Mouse (Mus musculus) T-helper 2 cell (primary cell): ENCODE data around the gene Btnl4.
"Not testable (repeated sequence)": the region's sequence is repeated elsewhere in the genome, so short reads cannot be mapped to it uniquely, and the experiment has no call there.

ENCODE experiments used
- in situ Hi-C: fragments of 300-600 bp; cut with MboI, MseI; formaldehyde crosslinking; loops from one replicate; pipeline ENCODE4 v1.15.1; 2025; ENCODE audit warnings: high pct_unique_total_duplicates

Gene Btnl4

GRCm38 (mm10) chr17:34477238-34478013 lies at the start of gene Btnl4:
TSS of gene Btnl4 (minus strand) at chr17:34477318.
- in situ Hi-C loops = not testable (repeated sequence)

DNA sequence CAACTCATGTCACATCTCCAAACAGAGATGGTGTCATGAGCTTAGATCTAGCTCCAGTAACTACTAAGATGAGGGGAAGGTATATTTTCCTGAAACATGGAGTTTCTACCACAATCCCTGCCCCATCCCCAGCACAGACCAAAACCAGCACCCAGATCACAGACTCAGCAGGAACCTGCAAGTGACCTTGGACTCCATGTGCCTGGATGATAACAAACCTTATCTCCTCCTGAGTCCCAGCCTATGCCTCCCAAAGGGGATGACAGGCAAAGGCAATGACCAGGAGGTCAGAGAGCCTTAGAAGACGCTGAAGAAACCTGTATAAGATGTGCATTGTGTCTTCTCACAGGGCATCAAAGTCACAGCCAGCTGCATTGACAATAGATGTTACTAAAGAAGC lies 41.9 kb upstream of the Btnl4 start:
- in situ Hi-C loops = no loop called here

DNA sequence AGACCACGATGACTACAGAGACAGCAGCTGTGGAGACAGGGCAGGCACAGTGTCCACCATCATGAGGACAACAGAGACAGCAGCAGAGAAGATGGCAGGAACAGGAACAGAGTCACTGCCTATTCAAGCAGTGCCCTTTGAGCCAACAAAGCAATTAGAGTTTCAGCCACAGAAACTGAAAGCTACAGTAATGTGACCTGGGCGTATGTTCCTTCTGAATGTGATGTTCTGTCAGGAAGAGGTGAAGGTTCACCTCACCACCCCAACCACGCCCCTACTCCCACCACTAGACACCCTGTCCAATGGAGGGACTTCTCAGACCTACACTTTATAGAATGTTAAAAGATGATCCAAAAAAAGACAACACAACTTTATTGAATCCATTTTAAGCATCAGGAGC lies 41.5 kb upstream of the Btnl4 start:
- in situ Hi-C loops = not testable (repeated sequence)

DNA sequence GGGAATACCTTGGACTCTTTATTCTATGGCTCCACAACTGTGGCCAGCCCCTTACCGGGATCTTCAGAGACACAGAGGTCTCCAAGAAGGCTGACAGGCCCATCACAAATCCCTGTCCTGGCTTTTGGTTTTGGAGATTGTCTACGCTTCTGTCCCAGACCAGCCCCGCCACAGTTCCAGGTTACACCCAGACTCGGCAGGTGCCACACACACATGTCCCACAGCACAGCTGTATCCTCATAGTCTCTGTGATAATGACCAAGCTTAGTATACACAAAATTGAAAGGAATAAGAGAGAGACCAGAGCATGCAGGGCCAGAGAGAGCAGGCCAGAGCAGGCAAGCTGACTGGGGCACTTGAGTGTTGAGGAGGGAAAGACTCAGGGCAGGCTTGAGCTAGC lies 40.7 kb upstream of the Btnl4 start:
- in situ Hi-C loops = no loop called here

- in situ Hi-C loops = no loop called here
These were observed 40.1 kb upstream of the Btnl4 start, which contains the start of gene Btnl6 for GRCm38 (mm10) chr17:34517252-34517651. TSS of gene Btnl6 (minus strand) at chr17:34517352.

DNA sequence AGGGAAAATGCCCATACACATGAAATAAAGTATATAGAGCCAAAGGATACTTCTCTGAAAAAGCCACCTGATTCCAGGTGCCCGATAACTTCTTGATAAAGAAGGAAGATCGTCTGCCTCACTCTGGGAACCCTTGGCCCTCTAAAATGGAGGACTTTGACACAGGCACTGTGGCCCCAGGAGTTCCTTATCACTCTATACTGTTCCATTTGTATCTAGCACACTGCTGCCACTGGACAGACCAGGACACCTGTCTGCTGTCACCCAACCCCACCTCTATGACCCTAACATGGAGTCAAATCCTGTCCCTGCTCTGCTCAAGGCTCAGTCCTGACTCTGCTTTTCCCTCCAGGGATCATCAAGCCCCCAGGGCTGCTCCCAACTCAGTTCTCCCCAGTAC lies 39.4 kb upstream of the Btnl4 start:
- in situ Hi-C loops = no loop called here

DNA sequence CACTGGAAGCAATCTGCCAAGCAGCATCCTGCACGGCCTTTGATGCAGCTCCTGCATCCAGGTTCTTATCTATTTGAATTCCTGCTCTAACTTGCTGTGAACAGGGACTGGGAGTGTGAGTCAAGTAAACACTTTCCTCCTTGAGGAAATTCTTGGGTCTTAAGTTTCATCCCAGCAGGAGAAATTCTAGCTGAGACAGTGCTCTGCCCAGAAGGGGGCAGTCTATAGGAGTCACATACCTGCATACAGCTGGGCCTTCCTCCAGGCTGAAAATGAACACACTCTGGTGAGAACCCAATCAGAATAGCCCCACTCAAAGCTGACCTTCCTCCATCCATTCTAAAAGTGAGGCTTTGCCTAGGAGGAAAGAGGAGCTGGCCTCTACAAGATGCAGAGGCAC lies 34.6 kb upstream of the Btnl4 start:
- in situ Hi-C loops = not testable (repeated sequence)

- in situ Hi-C loops = no loop called here
These were observed 30.5 kb upstream of the Btnl4 start for GRCm38 (mm10) chr17:34507591-34507990.

- in situ Hi-C loops = not testable (repeated sequence)
These were observed 20.6 kb upstream of the Btnl4 start for GRCm38 (mm10) chr17:34497726-34498125.

GRCm38 (mm10) chr17:34497319-34497718 lies 20.2 kb upstream of the Btnl4 start:
- in situ Hi-C loops = not testable (repeated sequence)

DNA sequence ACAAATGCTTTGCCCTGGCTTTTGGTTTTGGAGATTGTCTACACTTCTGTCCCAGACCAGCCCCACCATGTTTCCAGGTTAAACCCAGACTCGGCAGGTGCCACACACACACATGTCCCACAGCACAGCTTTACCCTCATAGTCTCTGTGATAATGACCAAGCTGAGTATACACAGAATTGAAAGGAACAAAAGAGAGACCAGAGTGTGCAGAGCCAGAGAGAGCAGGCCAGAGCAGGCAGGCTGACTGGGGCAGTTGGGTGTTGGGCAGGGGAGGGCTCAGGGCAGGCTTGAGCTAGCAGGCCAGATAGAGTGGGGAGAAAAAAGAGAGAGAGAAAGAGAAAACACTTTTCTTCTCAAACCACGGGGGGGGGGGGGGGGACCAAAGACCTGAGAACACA lies 19.4 kb upstream of the Btnl4 start:
- in situ Hi-C loops = no loop called here

GRCm38 (mm10) chr17:34495156-34495555 lies 18.0 kb upstream of the Btnl4 start:
- in situ Hi-C loops = not testable (repeated sequence)

DNA sequence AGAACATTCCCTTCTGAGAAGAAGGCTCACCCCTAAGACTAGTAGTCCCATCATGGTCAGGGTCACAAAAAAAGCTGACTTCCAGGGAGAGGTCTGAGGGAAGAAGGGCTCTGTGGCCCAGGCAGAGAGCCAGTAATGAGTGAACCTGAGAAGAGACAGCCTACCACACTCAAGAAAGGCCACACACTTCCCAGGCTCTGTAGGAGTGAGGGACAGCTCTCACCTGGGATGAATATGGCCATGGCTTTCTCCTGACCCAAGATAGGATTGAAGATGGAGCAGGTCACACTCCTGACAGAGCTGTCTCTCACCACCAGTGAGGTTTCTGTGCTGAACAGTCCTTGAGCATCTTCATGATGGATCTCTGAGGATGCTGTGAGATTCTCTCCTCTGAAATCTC lies 15.7 kb upstream of the Btnl4 start:
- in situ Hi-C loops = no loop called here

- in situ Hi-C loops = no loop called here
These were observed 691 bp downstream of the Btnl4 start for GRCm38 (mm10) chr17:34476427-34476826.

GRCm38 (mm10) chr17:34475060-34475459 lies 2.1 kb downstream of the Btnl4 start:
- in situ Hi-C loops = no loop called here

DNA sequence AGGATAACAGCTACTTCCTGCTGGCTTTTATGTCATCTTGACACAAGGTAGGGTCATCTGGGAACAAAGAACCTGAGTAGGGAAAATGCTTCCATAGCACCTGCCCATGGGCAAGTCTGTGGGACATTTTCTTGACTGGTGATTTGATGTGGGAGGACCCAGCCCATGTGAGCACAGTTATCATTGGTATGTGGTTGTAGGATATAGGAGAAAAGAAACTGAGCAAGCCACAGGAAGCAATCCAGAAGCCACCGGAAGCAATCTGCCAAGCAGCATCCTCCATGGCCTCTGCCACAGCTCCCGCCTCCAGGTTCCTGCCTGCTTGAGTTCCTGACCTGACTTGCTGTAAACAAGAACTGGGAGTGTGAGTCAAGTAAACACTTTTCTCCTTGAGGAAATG lies 6.6 kb downstream of the Btnl4 start:
- in situ Hi-C loops = no loop called here

DNA sequence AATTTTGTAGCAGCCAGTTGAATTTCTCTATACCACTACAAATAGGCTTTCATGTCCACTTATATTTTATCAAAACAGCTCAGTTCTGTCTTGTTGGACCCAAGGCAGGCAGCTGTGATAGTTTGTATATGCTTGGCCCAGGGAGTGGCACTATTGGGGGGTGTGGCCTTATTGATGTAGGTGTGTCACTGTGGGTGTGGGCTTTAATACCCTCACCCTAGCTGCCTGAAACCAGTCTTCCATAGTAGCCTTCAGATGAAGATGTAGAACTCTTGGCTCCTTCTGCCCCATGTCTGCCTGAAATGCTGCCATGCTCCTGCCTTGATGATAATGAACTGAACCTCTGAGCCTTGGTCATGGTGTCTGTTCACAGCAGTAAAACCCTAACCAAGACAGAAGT lies 11.2 kb downstream of the Btnl4 start:
- in situ Hi-C loops = not testable (repeated sequence)

DNA sequence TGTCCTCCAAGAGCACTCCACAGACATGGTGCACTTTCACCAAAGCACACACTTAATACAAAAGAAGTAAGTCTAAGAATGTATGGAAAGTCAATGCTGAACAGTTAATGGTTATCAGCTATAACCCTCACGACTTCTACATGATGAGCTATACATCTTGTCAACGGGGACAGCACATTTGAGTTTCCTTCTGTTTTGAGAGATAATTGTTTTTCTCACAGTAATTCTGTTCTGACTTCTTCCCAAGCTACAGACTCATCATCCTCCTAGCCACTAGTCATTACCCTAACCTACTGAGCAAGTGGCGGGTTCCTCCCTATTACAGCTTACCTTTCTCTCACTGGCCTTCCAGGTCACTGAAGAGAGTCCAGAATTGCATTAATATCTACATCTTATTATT lies 17.9 kb downstream of the Btnl4 start:
- in situ Hi-C loops = loop anchor here (5.0 kb wide), 1 partner anchor 318 kb away; no protein-coding TSS in a partner anchor

- in situ Hi-C loops = loop anchor here (5.0 kb wide), 1 partner anchor 320 kb away; no protein-coding TSS in a partner anchor
These were observed 19.4 kb downstream of the Btnl4 start for GRCm38 (mm10) chr17:34457668-34458067.

GRCm38 (mm10) chr17:34448473-34449041 lies 28.6 kb downstream of the Btnl4 start:
- in situ Hi-C loops = no loop called here

- in situ Hi-C loops = loop anchor here (5.0 kb wide), 1 partner anchor 125 kb away; no protein-coding TSS in a partner anchor
These were observed 35.1 kb downstream of the Btnl4 start for GRCm38 (mm10) chr17:34441990-34442389.

GRCm38 (mm10) chr17:34439795-34440194 lies 37.3 kb downstream of the Btnl4 start:
- in situ Hi-C loops = loop anchor here (5.0 kb wide), 1 partner anchor 128 kb away; no protein-coding TSS in a partner anchor

DNA sequence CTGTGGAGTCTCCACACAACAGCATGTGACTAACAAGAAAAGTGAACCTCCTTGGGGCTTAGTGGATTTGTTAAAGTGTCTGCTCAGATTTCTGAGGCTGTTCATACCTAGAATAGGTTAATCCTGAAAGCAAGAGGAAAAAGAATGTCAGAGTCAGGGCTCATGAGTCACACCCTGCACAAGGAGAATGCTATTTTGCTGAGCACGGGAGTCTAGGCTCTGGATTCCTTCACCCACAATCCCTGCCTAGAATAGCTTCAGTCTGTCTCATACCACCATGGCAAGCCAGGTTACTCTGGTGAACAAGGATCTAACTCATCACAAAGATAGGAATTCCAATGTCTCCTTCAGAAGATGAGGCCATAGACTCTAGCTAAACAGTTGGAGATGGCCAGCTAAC lies 38.5 kb downstream of the Btnl4 start:
- in situ Hi-C loops = no loop called here
